Mouse (Mus musculus) cerebellum, adult 2 months (tissue): ENCODE measurements around the gene Nckap5.

Source experiments
- CTCF ChIP-seq: fragments of 200-500 bp; IDR thresholded peaks from 2 replicates; pipeline ENCODE4 v1.5.1; 2011; ENCODE audit warnings: low read depth, mild to moderate bottlenecking, control low read depth, low read length, moderate library complexity, borderline replicate concordance; ENCODE audit not compliant: insufficient read depth
- POLR2A ChIP-seq: fragments of 200-500 bp; IDR thresholded peaks from 2 replicates; pipeline ENCODE4 v1.6.1; 2011; ENCODE audit warnings: low read length, control low read depth, borderline replicate concordance; ENCODE audit not compliant: insufficient read depth

- TF ChIP-seq CTCF (no peak), POLR2A (no peak)
Observed at GRCm38 (mm10) chr1:126660098-126660999, 170.2 kb downstream of the Nckap5 start.
